Mouse (Mus musculus): ENCODE data around the gene Rnf187. TPM values are rescaled to one million over a fixed set of nuclear protein-coding genes. Genes with fewer than 3 reads are reported as not detected.

Rnf187 gene
- polyA plus RNA-seq, 2 experiments = 83.3 to 104 TPM

DNA sequence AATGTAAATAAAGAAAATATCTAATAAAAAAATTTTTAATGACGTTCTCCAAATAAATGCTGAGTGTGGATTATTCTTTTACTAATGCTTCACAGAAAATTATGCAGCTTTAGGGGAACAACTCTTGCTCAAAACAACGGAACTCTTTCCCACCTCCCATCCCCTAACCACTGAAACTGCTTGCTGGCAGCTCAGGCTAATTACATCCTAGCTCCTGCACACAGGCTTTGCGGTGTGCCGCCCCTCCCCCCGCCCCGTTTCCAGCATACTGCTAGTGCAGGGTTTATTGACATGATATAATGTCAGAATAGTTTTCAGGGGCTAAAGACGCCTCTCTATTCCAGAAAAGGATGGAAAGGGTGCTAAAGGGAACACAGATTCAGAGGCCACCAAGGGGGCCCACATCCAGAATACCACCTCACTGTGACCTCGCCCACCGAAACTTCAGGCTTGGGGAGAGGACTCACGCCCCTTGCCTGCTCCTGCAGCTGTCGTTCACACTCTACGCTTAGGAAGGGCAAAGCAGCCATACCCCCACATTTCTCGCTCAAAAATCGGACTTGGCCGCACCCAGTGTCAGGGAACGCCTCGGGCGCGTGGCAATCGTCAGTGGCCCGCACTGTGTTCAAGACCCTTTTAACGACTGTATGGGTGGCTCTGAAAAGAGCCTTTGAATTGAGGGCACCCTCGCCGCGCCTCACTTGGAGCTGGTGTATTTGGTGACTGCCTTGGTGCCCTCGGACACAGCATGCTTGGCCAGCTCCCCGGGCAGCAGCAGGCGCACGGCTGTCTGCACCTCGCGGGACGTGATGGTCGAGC lies 14.8 kb upstream of the Rnf187 start:
- ATAC-seq (ENCODE audit: insufficient read depth) = peak; percentile 30
- peak in 1 of 3 experiments; percentile 47 for DNase-seq (ENCODE audit: low read depth in 3 of 3, low spot score in 3 of 3)
- peak overlapping the region; percentile 77 for H3K4me2 ChIP-seq (ENCODE audit: low read depth)

GRCm38 (mm10) chr11:58951210-58951609 lies 12.5 kb upstream of the Rnf187 start:
- H3K4me2 ChIP-seq (ENCODE audit: low read depth) = no peak overlapping the region
- TF ChIP-seq CTCF (IDR thresholded peaks at IDR 0.05; ENCODE audit: low read depth) (no peak), EP300 (IDR thresholded peaks at IDR 0.05; ENCODE audit: low read depth) (no peak)
- H3K9ac ChIP-seq (replicated peaks) = no peak overlapping the region
- peaks cover under 1% of the 10 kb centered on the region; the same call in 1 of the 2 replicates for H3K36me3 ChIP-seq (replicated peaks; ENCODE audit: control insufficient read depth, insufficient read depth, low read depth)
- ATAC-seq (ENCODE audit: insufficient read depth) = no peak
- 74% methylated on average over 5 of the region's 5 CpGs for WGBS (ENCODE audit: insufficient replicate concordance)
- no peak overlapping the region for H3K27ac ChIP-seq
- no peaks in the 10 kb centered on the region for H3K9me3 ChIP-seq (ENCODE audit: control insufficient read depth, low read length)
- H3K27me3 ChIP-seq (ENCODE audit: control insufficient read depth, insufficient read depth, low read length) = peaks cover 34% of the 10 kb centered on the region
- peaks cover 16 to 24% of the 10 kb centered on the region in 2 experiments for H3K4me1 ChIP-seq (replicated peaks; ENCODE audit: control insufficient read depth in 2 of 2, insufficient read depth in 2 of 2, low read length in 1 of 2)
- no peak for DNase-seq (ENCODE audit: low read depth in 3 of 3, low spot score in 3 of 3)
- H3K4me3 ChIP-seq (ENCODE audit: insufficient read depth in 1 of 2, low read depth in 2 of 2, low read length in 2 of 2) = no peak overlapping the region

More for the DNA sequence above, 14.8 kb upstream of the Rnf187 start:
- WGBS (ENCODE audit: insufficient replicate concordance) = 1% methylated on average over 33 of the region's 33 CpGs
- H3K9me3 ChIP-seq (ENCODE audit: control insufficient read depth, low read length) = no peaks in the 10 kb centered on the region
- TF ChIP-seq EP300 (IDR thresholded peaks at IDR 0.05; ENCODE audit: low read depth) (no peak), CTCF (IDR thresholded peaks at IDR 0.05; ENCODE audit: low read depth) (no peak)
- H3K27ac ChIP-seq = peak overlapping the region; percentile 98
- H3K4me1 ChIP-seq (replicated peaks; ENCODE audit: control insufficient read depth in 2 of 2, insufficient read depth in 2 of 2, low read length in 1 of 2) = peaks cover 13 to 24% of the 10 kb centered on the region in 2 experiments
- peaks cover 14% of the 10 kb centered on the region for H3K36me3 ChIP-seq (replicated peaks; ENCODE audit: control insufficient read depth, insufficient read depth, low read depth)
- H3K4me3 ChIP-seq (ENCODE audit: insufficient read depth in 1 of 2, low read depth in 2 of 2, low read length in 2 of 2) = peak overlapping the region; percentile 70 to 91
- H3K9ac ChIP-seq (replicated peaks) = peak overlapping the region; percentile 82
- H3K27me3 ChIP-seq (ENCODE audit: control insufficient read depth, insufficient read depth, low read length) = peaks cover 20% of the 10 kb centered on the region

DNA sequence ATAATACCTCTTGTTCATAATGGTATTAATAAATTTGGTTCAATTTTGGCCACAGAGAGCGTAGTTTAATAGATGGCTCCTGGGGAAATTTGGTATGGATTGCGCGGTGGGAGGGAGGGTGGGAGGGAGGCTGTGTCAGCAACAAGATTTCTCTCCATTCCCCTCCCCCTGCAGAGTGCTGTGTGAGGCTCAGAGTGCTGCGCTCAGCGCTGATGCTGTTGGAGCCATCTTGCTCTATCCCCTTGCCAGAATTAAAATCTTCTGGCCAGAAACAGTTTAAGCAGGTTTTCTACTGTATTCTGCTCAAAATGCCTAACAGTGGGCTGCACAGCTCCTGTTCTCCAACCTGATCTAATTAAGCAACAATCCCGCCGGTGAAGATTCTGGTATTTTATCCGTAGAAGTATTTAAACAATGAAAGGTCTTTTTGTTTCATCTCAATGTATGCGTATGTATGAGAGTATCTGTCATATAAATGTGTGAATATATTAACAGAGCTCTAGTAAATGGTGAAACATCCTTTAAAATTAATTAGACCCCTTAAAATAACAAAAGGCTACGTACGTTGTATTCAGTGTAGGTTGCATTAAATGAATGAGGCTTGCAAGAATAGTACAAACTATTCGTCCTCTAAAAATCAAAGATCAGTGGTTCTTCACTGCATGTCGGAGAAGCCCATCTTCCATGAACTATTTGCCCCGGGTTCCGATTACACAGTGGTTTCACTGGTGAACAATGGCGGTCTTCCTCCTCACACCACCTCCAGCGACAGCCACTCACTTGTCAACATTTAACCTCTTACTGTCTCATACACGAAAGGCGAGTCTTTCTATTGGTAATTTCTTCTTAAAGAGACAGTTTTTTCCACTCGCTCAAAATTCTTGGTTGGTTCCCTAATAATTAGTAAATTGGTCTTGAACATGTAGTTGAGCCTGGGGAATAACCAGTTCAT lies 11.0 kb upstream of the Rnf187 start:
- H3K4me2 ChIP-seq (ENCODE audit: low read depth) = peak overlapping the region; percentile 76
- peaks cover 15 to 29% of the 10 kb centered on the region in 2 experiments for H3K4me1 ChIP-seq (replicated peaks; ENCODE audit: control insufficient read depth in 2 of 2, insufficient read depth in 2 of 2, low read length in 1 of 2)
- ATAC-seq (ENCODE audit: insufficient read depth) (no peak), DNase-seq (ENCODE audit: low read depth in 3 of 3, low spot score in 3 of 3) (no peak)
- H3K9ac ChIP-seq (replicated peaks) = peak overlapping the region; percentile 74
- WGBS (ENCODE audit: insufficient replicate concordance) = 22% methylated on average over 20 of the region's 20 CpGs
- H3K9me3 ChIP-seq (ENCODE audit: control insufficient read depth, low read length) = no peaks in the 10 kb centered on the region
- TF ChIP-seq EP300 (IDR thresholded peaks at IDR 0.05; ENCODE audit: low read depth) (no peak), CTCF (IDR thresholded peaks at IDR 0.05; ENCODE audit: low read depth) (no peak)
- peak overlapping the region; percentile 63 for H3K27ac ChIP-seq
- H3K36me3 ChIP-seq (replicated peaks; ENCODE audit: control insufficient read depth, insufficient read depth, low read depth) = no peaks in the 10 kb centered on the region
- peaks cover 40% of the 10 kb centered on the region for H3K27me3 ChIP-seq (ENCODE audit: control insufficient read depth, insufficient read depth, low read length)
- peak overlapping the region; percentile 57 to 70 for H3K4me3 ChIP-seq (ENCODE audit: insufficient read depth in 1 of 2, low read depth in 2 of 2, low read length in 2 of 2)

DNA sequence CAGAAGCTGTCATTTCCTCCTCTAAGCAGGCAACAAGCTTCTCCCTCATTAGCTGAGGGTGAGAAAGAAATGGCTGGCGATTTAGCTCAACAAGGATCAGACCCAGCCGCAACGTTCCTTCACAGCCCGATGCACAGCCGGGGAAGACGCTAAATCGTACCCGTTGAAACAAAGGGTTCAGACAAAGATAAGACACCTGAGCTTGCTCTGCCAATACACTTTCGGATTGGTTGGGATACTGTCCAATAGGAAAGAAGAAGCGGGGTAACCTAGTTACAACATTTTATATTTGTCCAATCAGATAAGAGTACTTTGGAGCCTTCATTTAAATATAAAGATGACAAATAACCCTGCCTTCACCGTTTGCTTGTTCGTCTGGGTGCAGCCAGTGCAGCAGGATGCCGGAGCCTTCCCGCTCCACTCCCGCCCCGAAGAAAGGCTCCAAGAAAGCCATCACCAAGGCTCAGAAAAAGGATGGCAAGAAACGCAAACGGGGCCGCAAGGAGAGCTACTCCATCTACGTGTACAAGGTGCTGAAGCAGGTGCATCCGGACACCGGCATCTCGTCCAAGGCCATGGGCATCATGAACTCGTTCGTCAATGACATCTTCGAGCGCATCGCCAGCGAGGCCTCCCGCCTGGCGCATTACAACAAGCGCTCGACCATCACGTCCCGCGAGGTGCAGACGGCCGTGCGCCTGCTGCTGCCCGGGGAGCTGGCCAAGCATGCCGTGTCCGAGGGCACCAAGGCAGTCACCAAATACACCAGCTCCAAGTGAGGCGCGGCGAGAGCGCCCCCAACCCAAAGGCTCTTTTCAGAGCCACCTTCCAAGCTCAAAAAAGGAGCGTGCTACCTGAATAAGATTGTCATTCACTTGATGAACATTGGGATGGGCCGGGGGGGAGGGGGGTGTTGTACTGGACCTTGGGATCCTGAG lies 10.1 kb upstream of the Rnf187 start, which contains the start of gene Hist3h2ba:
Hist3h2ba (plus strand) TSS at position 379 of the 938 bp plus-strand sequence.
- H3K9me3 ChIP-seq (ENCODE audit: control insufficient read depth, low read length) = no peaks in the 10 kb centered on the region
- DNase-seq (ENCODE audit: low read depth in 3 of 3, low spot score in 3 of 3) (peak in 2 of 3 experiments; percentile 41 to 80), ATAC-seq (ENCODE audit: insufficient read depth) (peak; percentile 80)
- peak within 1 kb of the TSS; percentile 74 for H3K9ac ChIP-seq (replicated peaks)
- H3K4me3 ChIP-seq (ENCODE audit: insufficient read depth in 1 of 2, low read depth in 2 of 2, low read length in 2 of 2) = peak within 1 kb of the TSS; percentile 57 to 70
- H3K27ac ChIP-seq = peak within 1 kb of the TSS; percentile 63
- under 1% methylated on average over 48 of the region's 48 CpGs for WGBS (ENCODE audit: insufficient replicate concordance)
- peaks cover 15 to 29% of the 10 kb centered on the region in 2 experiments for H3K4me1 ChIP-seq (replicated peaks; ENCODE audit: control insufficient read depth in 2 of 2, insufficient read depth in 2 of 2, low read length in 1 of 2)
- H3K4me2 ChIP-seq (ENCODE audit: low read depth) = peak within 1 kb of the TSS; percentile 76
- TF ChIP-seq CTCF (IDR thresholded peaks at IDR 0.05; ENCODE audit: low read depth) = no peak
- TF ChIP-seq EP300 (IDR thresholded peaks at IDR 0.05; ENCODE audit: low read depth) = no peak; the same call in 1 of the 2 replicates
- peaks cover 45% of the 10 kb centered on the region for H3K27me3 ChIP-seq (ENCODE audit: control insufficient read depth, insufficient read depth, low read length)
- H3K36me3 ChIP-seq (replicated peaks; ENCODE audit: control insufficient read depth, insufficient read depth, low read depth) = no peaks in the 10 kb centered on the region

Data from liver, embryonic 14.5 days (tissue).